Mouse (Mus musculus) lung, adult 18-20 months (tissue): ENCODE data around the gene Gfra4.
A peak's percentile ranks its signal among the peaks of the same experiment; 100 is the strongest.
"Not testable (repeated sequence)": the region's sequence is repeated elsewhere in the genome, so short reads cannot be mapped to it uniquely, and the experiment has no call there.

Experiments
- DNase-seq, 2 experiments: peaks; one replicate each; pipeline ENCODE4 v3.0.0; 2022; ENCODE audit warnings: mixed read lengths in 2 of 2

Gfra4 gene

GRCm38 (mm10) chr2:131046025-131046424 is 3.1 kb upstream of the Gfra4 start:
- DNase-seq: no peak

DNA sequence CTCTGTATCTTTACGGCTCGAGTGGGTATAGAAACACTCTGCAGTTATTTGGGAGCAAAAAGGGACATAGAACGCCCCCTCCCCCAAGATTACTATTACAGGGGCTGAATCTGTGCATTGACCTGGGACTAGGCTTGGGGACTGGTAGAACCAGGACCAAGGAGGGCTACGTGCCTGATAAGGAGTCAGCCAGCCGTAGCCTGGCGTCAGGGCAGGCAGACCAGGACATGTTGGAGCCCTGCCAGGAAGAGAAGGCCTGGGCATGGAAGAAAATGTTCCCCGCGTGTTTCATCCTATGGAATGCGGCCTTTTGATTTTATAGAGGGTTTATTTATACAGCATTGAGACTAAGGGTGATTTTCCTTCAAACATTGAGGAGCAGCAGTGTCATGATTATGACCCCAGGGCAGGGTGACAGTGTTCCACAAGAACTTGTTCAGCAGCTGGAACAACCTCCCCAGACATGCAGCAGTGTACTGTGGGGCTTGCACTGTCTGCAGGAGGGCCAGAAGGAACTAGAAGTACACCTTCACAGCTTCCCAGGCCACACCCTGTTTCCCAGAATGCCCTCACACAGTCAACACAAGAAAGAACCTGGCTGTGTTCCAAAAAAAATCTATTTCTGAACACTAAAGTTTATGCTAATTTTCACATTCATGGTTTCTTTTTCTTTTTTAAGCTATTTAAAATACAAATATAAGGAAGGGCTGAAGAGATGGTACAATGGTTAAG is 2.3 kb upstream of the Gfra4 start:
- no peak for DNase-seq

- no peak for DNase-seq
Measured at GRCm38 (mm10) chr2:131044354-131044852, 1.5 kb upstream of the Gfra4 start.

GRCm38 (mm10) chr2:131040854-131041825 is 1.7 kb downstream of the Gfra4 start:
- DNase-seq: no peak

DNA sequence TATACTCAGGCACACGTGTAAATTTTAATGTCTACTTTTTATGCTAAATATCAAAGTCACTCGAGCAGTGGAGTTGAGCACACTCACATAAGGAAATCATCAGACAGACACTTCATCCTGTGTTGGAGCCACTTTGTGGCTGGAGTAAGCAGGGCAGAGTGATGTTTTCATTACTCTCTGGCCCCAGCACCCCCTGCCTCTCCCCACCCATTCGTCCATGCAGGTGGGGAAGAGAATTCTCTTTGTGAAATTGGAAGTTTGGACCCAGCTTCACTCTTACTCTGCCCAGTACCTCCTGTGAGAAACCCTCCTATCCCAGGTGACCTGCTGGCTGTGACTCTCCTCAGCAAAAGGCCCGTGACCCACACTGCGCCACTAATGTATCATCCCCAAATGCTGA is 4.2 kb downstream of the Gfra4 start:
- no peak for DNase-seq

GRCm38 (mm10) chr2:131038197-131038596 is 4.7 kb downstream of the Gfra4 start:
- no peak for DNase-seq

- DNase-seq: peak; percentile 68 to 74
Measured at GRCm38 (mm10) chr2:131037226-131037990, 5.5 kb downstream of the Gfra4 start.

DNA sequence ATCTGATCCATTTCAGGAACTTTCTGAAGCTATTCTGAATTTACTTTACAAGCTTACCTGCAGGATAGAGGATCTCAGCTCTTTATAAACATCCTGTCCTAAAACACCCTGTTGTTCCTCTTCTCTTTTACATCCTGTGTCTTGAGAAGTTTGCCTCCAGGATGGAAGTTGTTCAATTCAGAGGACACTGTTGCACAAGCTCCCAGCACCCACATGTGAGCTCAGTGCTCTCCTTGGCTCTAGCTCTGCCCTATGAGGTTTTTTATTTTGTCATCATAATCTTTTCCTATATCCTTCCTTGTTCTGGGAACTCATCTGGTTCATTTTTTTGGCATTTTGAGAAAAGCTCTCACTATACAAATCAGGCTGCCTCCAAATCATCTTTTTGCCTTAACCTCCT is 6.1 kb downstream of the Gfra4 start:
- no peak for DNase-seq

DNA sequence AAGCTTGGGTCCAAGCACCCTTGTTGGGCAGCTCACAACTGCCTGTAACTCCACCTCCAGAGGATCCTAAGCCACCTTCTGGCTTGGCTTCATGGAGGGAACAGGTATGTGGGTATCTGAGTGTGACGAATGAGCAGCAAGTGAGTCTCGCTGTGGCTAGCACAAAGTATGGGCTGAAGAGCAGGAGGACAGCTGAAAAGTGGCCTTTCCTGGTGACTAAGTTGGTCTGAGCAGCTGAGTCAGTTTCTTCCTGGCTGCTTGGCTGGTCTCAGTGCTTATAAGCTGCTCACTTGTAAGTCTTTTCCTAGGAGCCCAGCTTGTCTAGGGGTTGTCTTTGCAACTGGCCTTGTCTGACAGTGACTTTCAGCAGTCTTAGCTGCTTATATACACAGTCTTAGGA is 6.5 kb downstream of the Gfra4 start:
- no peak for DNase-seq

DNA sequence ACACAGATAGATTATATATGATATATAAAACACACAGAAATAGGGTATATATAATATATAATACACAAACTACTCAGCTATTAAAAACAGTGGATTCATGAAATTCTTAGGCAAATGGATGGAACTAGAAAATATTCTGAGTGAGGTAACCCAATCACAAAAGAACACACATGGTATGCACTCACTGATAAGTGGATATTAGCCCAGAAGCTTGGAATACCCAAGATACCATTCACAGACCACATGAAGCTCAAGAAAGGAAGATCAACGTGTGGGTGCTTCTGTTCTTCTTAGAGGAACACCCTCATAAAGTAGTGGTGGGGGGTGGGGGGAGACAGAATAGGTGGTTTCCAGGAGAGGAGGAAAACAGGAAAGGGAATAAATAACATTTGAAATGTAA is 11.5 kb downstream of the Gfra4 start:
- DNase-seq: not testable (repeated sequence)

DNA sequence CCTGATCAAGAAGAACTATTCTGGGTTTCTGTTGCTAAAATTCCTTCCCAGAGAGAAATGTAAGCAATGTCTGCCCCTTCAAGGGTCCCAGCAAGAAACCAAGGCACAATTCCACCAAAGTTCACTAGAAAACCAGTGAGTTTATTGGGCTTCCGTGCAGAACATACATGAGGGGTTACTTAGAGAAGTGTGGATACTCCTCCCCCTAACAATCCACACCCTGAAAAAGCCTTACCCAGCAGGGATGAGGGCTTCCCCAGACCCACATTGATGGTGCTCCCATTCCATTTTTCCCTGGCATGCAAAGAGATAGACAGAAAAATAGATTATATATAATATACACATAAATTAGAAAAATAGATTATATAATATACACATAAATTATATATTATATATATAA is 11.9 kb downstream of the Gfra4 start:
- no peak for DNase-seq

DNA sequence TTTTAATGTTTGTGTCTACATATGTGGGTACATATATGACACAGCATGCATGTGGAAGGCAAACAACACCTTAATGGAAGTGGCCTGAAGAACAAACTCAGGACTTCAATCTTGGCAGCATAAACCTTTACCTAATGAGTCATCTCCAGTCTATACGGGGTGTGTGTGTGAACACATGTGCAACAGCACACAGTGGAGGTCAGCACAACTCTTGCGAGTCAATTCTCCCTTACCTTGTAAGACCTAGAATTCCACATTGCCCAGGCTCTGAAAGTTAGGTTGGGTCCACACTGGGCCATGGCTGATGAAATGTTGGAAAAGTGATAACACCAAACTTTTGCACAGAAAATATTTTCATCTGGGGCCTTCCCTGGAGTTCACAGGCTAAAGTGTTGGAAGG is 12.3 kb downstream of the Gfra4 start:
- DNase-seq: no peak

GRCm38 (mm10) chr2:131029065-131029935 is 13.6 kb downstream of the Gfra4 start:
- DNase-seq: peak in 1 of 2 experiments; percentile 23

- DNase-seq: no peak
Measured at GRCm38 (mm10) chr2:131026941-131027340, 15.9 kb downstream of the Gfra4 start.

GRCm38 (mm10) chr2:131025230-131025629 is 17.7 kb downstream of the Gfra4 start:
- no peak for DNase-seq

- no peak for DNase-seq
Measured at GRCm38 (mm10) chr2:131010566-131010965, 32.3 kb downstream of the Gfra4 start.

GRCm38 (mm10) chr2:131009123-131009522 is 33.8 kb downstream of the Gfra4 start:
- no peak for DNase-seq

DNA sequence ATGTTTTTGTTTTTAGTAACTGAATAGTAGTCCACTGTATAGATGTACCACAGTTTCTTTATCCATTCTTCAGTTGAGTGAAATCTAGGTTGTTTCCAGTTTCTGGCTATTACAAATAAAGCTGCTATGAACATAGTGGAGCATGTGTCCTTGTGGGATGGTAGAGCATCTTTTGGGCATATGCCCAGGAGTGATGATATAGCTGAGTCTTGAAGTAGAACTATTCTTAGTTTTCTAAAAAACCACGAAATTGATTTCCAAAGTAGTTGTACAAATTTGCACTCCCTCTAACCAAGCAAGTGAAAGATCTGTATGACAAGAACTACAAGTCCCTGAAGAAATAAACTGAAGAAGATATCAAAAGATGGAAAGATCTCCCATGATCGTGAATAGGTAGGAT is 50.1 kb downstream of the Gfra4 start:
- no peak for DNase-seq
